Mouse (Mus musculus): ENCODE results near the gene Thra. TPM values are rescaled to one million over a fixed set of nuclear protein-coding genes. Genes with fewer than 3 reads are reported as not detected.

Gene Thra
- total and polyA plus RNA-seq, 3 experiments, result 22.0 to 50.9 TPM; not detected in 1

DNA sequence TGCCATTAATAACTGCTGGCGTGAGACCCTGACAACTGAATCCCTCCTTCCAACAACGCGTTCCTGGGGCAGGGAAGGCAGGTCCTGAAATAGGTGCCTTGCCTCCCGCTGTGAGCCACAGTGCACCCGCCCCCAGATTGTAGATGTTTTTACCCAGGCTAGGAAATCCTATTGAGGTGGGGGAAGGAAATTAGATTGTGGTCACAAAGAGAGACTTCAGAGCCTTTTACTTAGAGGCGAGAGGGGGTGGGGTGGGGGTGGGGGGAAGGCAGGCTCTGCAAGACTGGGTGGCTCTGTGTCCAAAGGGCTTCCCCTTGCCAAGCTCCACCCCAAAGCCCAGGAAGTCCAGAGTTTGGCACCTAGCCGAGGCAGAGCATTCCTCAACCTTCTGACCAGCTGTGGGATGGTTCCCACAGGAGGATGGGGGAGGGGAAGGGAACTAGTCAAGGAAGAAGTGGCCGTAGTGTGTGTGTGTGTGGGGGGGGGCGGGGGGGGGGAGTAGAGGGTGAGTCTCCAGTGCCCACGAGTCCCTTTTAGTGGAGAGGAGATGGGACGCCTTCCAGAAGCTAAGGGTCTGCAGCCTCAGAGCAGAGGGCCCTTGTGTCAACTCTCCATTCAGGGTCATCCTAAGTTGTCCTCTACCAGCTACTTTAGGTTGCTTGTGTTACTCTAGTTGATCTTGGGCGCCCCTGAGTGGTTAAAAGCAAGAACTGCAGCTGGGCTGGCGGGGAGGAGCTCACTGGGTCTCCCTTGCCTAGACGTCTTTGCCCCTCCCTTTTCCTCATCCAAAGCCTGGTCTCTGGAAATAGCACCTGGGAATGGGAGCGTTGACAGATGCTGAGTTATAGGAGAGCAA is 46.1 kb downstream of the Thra start (continued):
- TF ChIP-seq E2F4 (IDR thresholded peaks at IDR 0.05; ENCODE audit: borderline replicate concordance, low read depth, low read length), result no peak
- no peak for TF ChIP-seq ETS1 (IDR thresholded peaks at IDR 0.05; ENCODE audit: low read depth, low read length)
- no peak for TF ChIP-seq UBTF (IDR thresholded peaks at IDR 0.05; ENCODE audit: borderline replicate concordance, insufficient read depth, low read depth, low read length)

DNA sequence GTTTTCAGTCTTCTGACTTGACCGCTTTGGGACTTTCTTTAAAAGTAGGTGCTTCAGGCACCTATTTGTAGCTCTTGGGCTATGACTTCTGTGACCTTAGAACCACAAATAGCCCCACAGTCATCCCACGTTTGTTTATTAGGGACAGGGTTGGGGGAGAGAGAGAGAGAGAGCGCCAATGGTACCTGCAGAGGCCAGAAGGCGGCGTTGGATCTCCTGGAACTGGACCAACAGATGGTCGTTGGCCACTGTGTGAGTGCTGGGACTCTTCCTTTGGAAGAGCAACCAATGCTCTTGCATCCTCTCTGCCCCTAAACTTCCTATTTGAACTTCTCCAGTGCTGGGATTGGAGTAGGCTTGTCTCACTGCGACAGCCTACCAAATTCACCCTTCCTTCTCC is 46.8 kb downstream of the Thra start:
- H3K79me2 ChIP-seq (ENCODE audit: control insufficient read depth, insufficient read depth, low read length, poor library complexity), result peaks cover 5% of the 10 kb centered on the region; the same call in 1 of the 2 replicates
- no peaks in the 10 kb centered on the region for H3K9me3 ChIP-seq (replicated peaks; ENCODE audit: insufficient read depth, low read length)
- no peak overlapping the region for H3K4me3 ChIP-seq (ENCODE audit: control insufficient read depth in 1 of 2, insufficient read depth in 1 of 2, low read depth in 2 of 2, low read length in 2 of 2)
- DNase-seq (ENCODE audit: low read depth, low spot score), result no peak
- H3K27ac ChIP-seq (ENCODE audit: control insufficient read depth, low read depth, low read length), result no peak overlapping the region
- peaks cover 21 to 49% of the 10 kb centered on the region in 2 experiments for H3K4me1 ChIP-seq (ENCODE audit: control insufficient read depth in 1 of 2, insufficient read depth in 2 of 2, low read length in 2 of 2)
- H3K9ac ChIP-seq (ENCODE audit: control insufficient read depth, low read depth, low read length, poor library complexity, severe bottlenecking), result no peak overlapping the region
- H3K36me3 ChIP-seq (ENCODE audit: control insufficient read depth in 1 of 2, insufficient read depth in 2 of 2, low read length in 2 of 2), result peaks cover 0 to 46% of the 10 kb centered on the region in 2 experiments; a peak in 2 of 4 replicates
- no peaks in the 10 kb centered on the region for H3K27me3 ChIP-seq (ENCODE audit: control insufficient read depth in 1 of 2, insufficient read depth in 2 of 2, low read length in 2 of 2)
- TF ChIP-seq POLR2AphosphoS5 (IDR thresholded peaks at IDR 0.05; ENCODE audit: borderline replicate concordance, low read depth, low read length) (no peak), ZNF384 (IDR thresholded peaks at IDR 0.05; ENCODE audit: low read depth, low read length) (peak; percentile 57)

DNA sequence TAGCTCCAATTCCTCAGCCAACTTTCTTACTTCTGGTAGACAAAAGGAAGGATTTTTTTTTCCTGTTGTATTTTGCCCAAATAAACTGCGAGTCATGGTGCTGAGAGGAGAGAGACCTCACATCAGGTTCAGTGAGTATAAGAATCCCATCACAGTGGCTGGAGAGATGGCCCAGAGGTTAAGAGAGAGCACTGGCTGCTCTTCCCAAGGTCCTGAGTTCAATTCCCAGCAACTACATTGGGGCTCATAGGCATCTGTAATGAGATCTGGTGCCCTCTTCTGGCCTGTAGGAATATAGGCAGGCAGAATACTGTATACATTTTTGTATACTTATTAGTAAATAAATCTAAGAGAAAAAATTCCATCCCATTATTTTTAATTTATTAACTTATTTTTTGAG is 47.3 kb downstream of the Thra start:
- Histone ChIP-seq H3K79me2 (ENCODE audit: control insufficient read depth, insufficient read depth, low read length, poor library complexity) (peaks cover 5% of the 10 kb centered on the region; the same call in 1 of the 2 replicates), H3K36me3 (ENCODE audit: control insufficient read depth in 1 of 2, insufficient read depth in 2 of 2, low read length in 2 of 2) (peaks cover 0 to 46% of the 10 kb centered on the region in 2 experiments; a peak in 2 of 4 replicates), H3K4me1 (ENCODE audit: control insufficient read depth in 1 of 2, insufficient read depth in 2 of 2, low read length in 2 of 2) (peaks cover 21 to 51% of the 10 kb centered on the region in 2 experiments), H3K27me3 (ENCODE audit: control insufficient read depth in 1 of 2, insufficient read depth in 2 of 2, low read length in 2 of 2) (no peaks in the 10 kb centered on the region), H3K9ac (ENCODE audit: control insufficient read depth, low read depth, low read length, poor library complexity, severe bottlenecking) (no peak overlapping the region), H3K27ac (ENCODE audit: control insufficient read depth, low read depth, low read length) (no peak overlapping the region), H3K4me3 (ENCODE audit: control insufficient read depth in 1 of 2, insufficient read depth in 1 of 2, low read depth in 2 of 2, low read length in 2 of 2) (no peak overlapping the region), H3K9me3 (replicated peaks; ENCODE audit: insufficient read depth, low read length) (no peaks in the 10 kb centered on the region)
- DNase-seq (ENCODE audit: low read depth, low spot score), result peak; percentile 68
- TF ChIP-seq POLR2A (IDR thresholded peaks at IDR 0.05; ENCODE audit: control insufficient read depth in 1 of 2, insufficient read depth in 1 of 2, low read depth in 1 of 2, low read length in 2 of 2, poor library complexity in 1 of 2), result no peak
- TF ChIP-seq TBP (IDR thresholded peaks at IDR 0.05; ENCODE audit: low read depth, low read length), result peak; percentile 87
- peak; percentile 53 to 70 (median 63) for TF ChIP-seq CTCF (IDR thresholded peaks at IDR 0.05 in 2 of 3, conservative IDR thresholded peaks at IDR 0.05 in 1 of 3; ENCODE audit: control insufficient read depth in 1 of 3, insufficient read depth in 1 of 3, low read depth in 2 of 3, low read length in 3 of 3, poor library complexity in 1 of 3, severe bottlenecking in 1 of 3)
- TF ChIP-seq BHLHE40 (IDR thresholded peaks at IDR 0.05; ENCODE audit: borderline replicate concordance, low read depth, low read length), result no peak
- TF ChIP-seq TAL1 (IDR thresholded peaks at IDR 0.05; ENCODE audit: low read length), result no peak
- no peak for TF ChIP-seq UBTF (IDR thresholded peaks at IDR 0.05; ENCODE audit: borderline replicate concordance, insufficient read depth, low read depth, low read length)
- peak; percentile 74 for TF ChIP-seq SMC3 (IDR thresholded peaks at IDR 0.05; ENCODE audit: low read depth, low read length)
- peak; percentile 78 for TF ChIP-seq ZC3H11A (IDR thresholded peaks at IDR 0.05; ENCODE audit: low read depth, low read length)
- peak; percentile 58 for TF ChIP-seq RAD21 (IDR thresholded peaks at IDR 0.05; ENCODE audit: low read depth, low read length)
- no peak for TF ChIP-seq EP300 (IDR thresholded peaks at IDR 0.05; ENCODE audit: low read depth in 1 of 2, low read length in 2 of 2)
- peak; percentile 35; the same call in 1 of the 2 replicates for TF ChIP-seq SIN3A (IDR thresholded peaks at IDR 0.05; ENCODE audit: low read length)
- TF ChIP-seq USF2 (IDR thresholded peaks at IDR 0.05; ENCODE audit: borderline replicate concordance in 1 of 2, insufficient read depth in 1 of 2, low read depth in 1 of 2, low read length in 2 of 2), result no peak
- no peak for TF ChIP-seq MAFK (IDR thresholded peaks at IDR 0.05; ENCODE audit: borderline replicate concordance, low read depth, low read length)

Measured in MEL (cell line).